Mouse (Mus musculus) R1 (cell line): Measurements from ENCODE around the gene Spaca7.
"Not testable (repeated sequence)": the region's sequence is repeated elsewhere in the genome, so short reads cannot be mapped to it uniquely, and the experiment has no call there.

Source experiments
- DNase-seq: peaks from one replicate; pipeline ENCODE4 v3.0.0-alpha.2; 2018; ENCODE audit warnings: low read depth, low spot score

Gene Spaca7

DNA sequence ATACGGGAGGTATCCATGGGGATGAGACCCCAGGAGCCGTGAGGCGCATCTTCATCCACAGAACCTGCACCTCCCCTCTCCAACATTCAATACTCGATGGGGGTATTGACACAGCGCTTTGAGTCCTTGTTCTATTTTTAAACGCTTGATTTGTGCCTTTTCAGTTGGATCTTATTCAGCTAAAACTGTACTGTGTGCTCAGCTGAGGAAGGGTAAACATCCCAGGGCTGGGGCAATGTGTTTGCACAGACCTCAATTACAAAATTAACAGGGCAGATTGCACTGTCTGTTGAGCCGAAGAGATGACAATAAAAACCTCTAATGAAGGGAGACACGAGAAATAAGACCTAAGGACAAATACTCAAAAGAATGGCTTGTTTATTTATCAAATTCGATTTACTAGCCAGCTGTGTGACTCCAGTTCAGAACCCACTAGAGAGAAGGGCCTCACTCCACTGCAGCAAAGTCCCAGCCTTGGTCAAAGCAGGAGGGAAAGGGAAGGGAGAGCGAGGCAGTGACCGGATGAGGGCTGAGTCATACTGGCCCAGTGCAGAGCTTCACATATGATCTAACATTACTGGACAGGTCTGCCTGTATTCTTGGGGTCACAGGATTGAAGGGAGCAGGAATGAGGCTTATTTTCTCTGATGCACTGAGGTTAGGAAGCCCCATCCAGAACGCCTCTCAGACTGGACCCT is 37.1 kb downstream of the Spaca7 start:
- no peak for DNase-seq

GRCm38 (mm10) chr8:12613201-12613600 is 40.4 kb downstream of the Spaca7 start:
- DNase-seq = no peak

DNA sequence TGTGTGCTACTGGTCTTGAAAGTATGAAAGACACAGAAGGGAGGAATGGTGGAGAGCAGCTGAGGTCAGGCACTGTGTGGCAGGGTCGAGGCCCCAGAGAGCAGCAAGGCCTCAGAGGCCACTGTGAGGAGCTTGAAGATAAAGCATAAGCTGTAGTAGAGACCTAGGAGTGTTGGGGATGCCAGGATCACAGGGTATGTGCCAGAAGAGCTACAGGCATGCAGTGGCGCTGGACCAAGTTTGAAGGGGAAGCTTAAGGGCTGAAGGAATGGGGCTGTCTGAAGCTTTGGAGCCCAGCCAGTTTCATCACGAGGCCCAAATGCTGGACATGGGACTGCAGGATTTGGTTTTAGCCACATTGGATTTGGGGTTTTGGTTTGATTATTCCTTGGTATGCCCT is 44.5 kb downstream of the Spaca7 start:
- not testable (repeated sequence) for DNase-seq

GRCm38 (mm10) chr8:12621550-12622222 is 48.9 kb downstream of the Spaca7 start:
- no peak for DNase-seq

GRCm38 (mm10) chr8:12625890-12626289 is 53.1 kb downstream of the Spaca7 start:
- DNase-seq = no peak

DNA sequence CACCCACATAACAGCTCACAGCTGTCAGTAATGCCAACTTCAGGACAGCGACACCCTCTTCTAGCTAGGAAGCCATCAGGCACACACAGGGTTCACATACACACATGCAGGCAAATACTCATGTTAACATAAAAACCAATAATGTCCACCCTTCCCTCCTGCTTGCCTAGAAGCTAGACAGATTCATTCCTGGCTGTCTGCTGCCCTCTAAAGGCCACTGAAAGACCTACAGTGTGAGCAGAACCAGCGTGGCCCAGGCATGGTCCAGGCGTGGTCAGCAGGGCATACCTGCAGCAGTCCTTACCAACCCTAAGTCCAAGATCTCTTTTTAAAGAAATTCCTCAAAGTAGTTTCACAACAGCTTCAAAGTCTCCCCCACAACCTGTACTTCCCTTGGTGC is 56.2 kb downstream of the Spaca7 start:
- peak; percentile 46 for DNase-seq

- DNase-seq = no peak
Observed at GRCm38 (mm10) chr8:12635366-12635765, 62.5 kb downstream of the Spaca7 start.

DNA sequence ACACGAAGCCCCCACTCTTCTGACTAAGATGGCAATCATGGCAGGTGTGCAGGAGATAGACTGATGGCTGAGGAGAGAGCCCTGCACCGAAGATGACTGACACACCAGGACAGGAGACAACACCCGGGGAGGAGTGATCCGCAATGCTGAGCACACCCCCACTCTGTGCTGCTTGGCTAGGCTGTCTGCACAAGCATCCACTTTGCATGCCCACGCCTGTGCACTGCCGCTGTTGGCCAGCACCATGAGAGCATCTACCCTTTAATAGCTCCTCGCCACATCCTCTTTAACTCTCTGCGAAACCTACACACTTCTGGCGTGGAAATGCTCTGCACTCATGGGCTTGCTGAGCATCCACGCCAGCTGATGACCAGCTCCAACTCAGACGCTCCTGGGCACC is 65.6 kb downstream of the Spaca7 start:
- no peak for DNase-seq

DNA sequence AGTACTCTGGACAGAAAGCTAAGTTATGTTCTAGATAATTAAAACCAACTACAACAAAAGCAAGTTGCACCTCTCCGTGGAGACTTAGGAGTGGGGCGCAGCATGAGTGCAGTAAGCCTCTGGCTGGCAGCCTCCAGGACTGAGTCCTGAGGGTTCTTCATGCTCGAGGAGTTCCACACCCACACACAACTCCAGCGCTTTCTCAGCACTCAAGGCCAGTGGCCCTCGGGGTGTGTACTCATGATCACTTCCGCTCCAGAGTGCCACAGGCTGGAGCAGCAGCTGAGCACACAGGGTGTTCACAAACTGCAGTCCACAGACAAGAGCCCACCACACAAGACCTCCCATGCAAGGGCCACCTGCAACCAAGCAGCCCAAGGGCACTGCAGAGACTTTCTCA is 68.7 kb downstream of the Spaca7 start:
- DNase-seq = peak; percentile 17

DNA sequence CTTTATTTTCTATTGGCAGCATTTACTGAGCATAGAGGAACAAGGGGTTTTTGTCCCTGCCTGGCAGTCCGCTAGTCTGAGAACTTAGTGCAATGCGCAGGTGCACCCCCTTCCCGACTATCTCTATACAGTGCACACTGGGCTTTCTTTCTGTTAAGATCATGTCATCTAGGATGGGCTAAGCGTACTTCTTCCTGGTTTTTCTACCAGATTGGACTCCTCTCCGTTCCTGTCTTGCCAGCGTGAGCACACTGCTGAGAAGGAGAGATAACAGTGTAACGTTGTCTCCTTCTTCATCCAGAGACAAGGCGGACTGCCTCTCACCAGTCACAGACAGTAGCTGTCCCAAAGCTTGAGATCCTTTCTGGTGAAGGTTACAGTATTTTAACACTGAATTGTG is 71.5 kb downstream of the Spaca7 start:
- DNase-seq = no peak

GRCm38 (mm10) chr8:12644894-12645293 is 72.1 kb downstream of the Spaca7 start:
- DNase-seq = peak; percentile 11

DNA sequence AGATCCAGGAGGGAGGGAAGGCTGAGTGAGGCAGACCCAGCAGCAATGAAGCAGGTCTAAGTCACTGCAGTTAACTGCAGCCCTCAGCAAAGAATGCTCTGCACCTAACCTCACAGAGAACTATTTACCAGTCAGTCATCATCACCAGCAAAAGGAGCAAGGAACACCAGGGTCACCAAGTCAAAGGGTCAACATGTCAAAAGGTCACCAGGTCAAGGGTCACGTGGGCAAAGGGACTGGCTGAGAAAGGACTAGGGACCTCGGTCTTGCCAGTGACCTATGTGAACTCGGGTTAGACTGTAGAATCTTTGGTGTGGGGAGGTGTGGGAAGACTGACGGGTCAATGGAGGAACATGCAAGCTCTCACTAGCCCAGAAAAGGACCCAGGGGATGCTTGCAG is 73.7 kb downstream of the Spaca7 start:
- no peak for DNase-seq

DNA sequence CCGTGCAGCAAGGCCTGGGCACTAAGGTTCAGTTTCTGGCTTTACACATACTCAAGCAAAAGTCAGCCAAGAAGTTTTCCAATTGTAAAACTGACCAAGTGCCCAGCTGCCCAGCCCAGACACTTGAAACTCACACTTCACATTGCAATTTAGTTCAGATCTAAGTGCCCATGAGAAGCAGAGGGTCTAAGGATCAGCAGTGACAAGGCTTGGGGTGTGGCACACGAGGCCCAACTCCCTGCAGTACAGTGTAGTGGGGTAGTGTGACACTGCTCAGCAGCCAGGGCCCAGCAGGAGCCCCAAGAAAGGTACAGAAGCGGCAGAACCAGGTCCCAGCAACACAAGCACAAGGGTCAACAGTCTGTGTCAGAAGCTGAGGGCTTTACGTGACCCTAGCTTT is 76.1 kb downstream of the Spaca7 start:
- no peak for DNase-seq
